Mouse (Mus musculus) urinary bladder, postnatal 36 days (tissue): ENCODE measurements around the gene Zfp462.

ENCODE experiments used
- DNase-seq, 2 experiments: peaks; one replicate each; pipeline ENCODE4 v3.0.0; 2022; ENCODE audit warnings: low spot score in 2 of 2, mixed read lengths in 1 of 2

Gene Zfp462

GRCm38 (mm10) chr4:55047266-55047665 lies 102.4 kb downstream of the Zfp462 start:
- DNase-seq, result no peak

GRCm38 (mm10) chr4:55049938-55050610 lies 105.2 kb downstream of the Zfp462 start:
- DNase-seq, result no peak

- DNase-seq, result no peak
These were observed 106.5 kb downstream of the Zfp462 start for GRCm38 (mm10) chr4:55051345-55051744.

- no peak for DNase-seq
These were observed 107.8 kb downstream of the Zfp462 start for GRCm38 (mm10) chr4:55052686-55053085.

GRCm38 (mm10) chr4:55057666-55058455 lies 113.0 kb downstream of the Zfp462 start:
- no peak for DNase-seq

GRCm38 (mm10) chr4:55058901-55059300 lies 114.1 kb downstream of the Zfp462 start:
- DNase-seq, result no peak

GRCm38 (mm10) chr4:55066341-55067170 lies 121.7 kb downstream of the Zfp462 start:
- DNase-seq, result no peak

GRCm38 (mm10) chr4:55071535-55071934 lies 126.7 kb downstream of the Zfp462 start:
- no peak for DNase-seq

GRCm38 (mm10) chr4:55077133-55077889 lies 132.5 kb downstream of the Zfp462 start:
- peak in 1 of 2 experiments; percentile 17 for DNase-seq

GRCm38 (mm10) chr4:55077902-55078716 lies 133.3 kb downstream of the Zfp462 start:
- peak in 1 of 2 experiments; percentile 45 for DNase-seq

- no peak for DNase-seq
These were observed 134.2 kb downstream of the Zfp462 start for GRCm38 (mm10) chr4:55079056-55079455.

- DNase-seq, result no peak
These were observed 139.3 kb downstream of the Zfp462 start for GRCm38 (mm10) chr4:55084080-55084688.

- no peak for DNase-seq
These were observed 143.3 kb downstream of the Zfp462 start for GRCm38 (mm10) chr4:55088153-55088552.

GRCm38 (mm10) chr4:55088922-55089321 lies 144.1 kb downstream of the Zfp462 start:
- DNase-seq, result no peak

- DNase-seq, result no peak
These were observed 152.3 kb downstream of the Zfp462 start for GRCm38 (mm10) chr4:55097157-55097556.

GRCm38 (mm10) chr4:55098366-55098765 lies 153.5 kb downstream of the Zfp462 start:
- no peak for DNase-seq

- no peak for DNase-seq
These were observed 156.0 kb downstream of the Zfp462 start for GRCm38 (mm10) chr4:55100851-55101250.

GRCm38 (mm10) chr4:55101601-55102000 lies 156.8 kb downstream of the Zfp462 start:
- no peak for DNase-seq

- no peak for DNase-seq
These were observed 157.5 kb downstream of the Zfp462 start for GRCm38 (mm10) chr4:55102382-55102781.

- no peak for DNase-seq
These were observed 158.7 kb downstream of the Zfp462 start for GRCm38 (mm10) chr4:55103575-55103974.
